Mouse (Mus musculus) ES-E14 (cell line): ENCODE measurements around the gene Glrx5. TPM values are rescaled to one million over a fixed set of nuclear protein-coding genes. Genes with fewer than 3 reads are reported as not detected.

Source experiments
- DNase-seq: peaks from one replicate; pipeline ENCODE4 v3.0.0-alpha.2; 2013; ENCODE audit warnings: low read depth, low spot score
- H3K27ac ChIP-seq: 2 replicates; pipeline ENCODE4 v1.5.1; 2012; ENCODE audit warnings: low read depth, mild to moderate bottlenecking, low read length, moderate library complexity, mixed read lengths; ENCODE audit not compliant: poor library complexity, insufficient read depth, severe bottlenecking
- H3K36me3 ChIP-seq: 2 replicates; pipeline ENCODE4 v1.6.1; 2012; ENCODE audit warnings: mild to moderate bottlenecking, low read length, moderate library complexity, mixed read lengths; ENCODE audit not compliant: control insufficient read depth, poor library complexity, insufficient read depth, severe bottlenecking
- H3K4me1 ChIP-seq, 2 experiments: fragments of 150-350 bp in 1 of 2; sonication (generic) in 1 of 2; 2 replicates each; pipeline ENCODE4 v1.6.1; 2012; ENCODE audit warnings: low read length in 2 of 2, mild to moderate bottlenecking in 1 of 2, mixed read lengths in 1 of 2; ENCODE audit not compliant: control insufficient read depth in 2 of 2, insufficient read depth in 2 of 2, poor library complexity in 1 of 2
- H3K4me3 ChIP-seq, 2 experiments: fragments of 150-350 bp in 1 of 2; sonication (generic) in 1 of 2; 2 replicates each; pipeline ENCODE4 v1.5.1; 2012; ENCODE audit warnings: low read length in 2 of 2, low read depth in 1 of 2, mild to moderate bottlenecking in 1 of 2, mixed read lengths in 1 of 2; ENCODE audit not compliant: insufficient read depth in 1 of 2, poor library complexity in 1 of 2, severe bottlenecking in 1 of 2
- H3K9ac ChIP-seq: 2 replicates; pipeline ENCODE4 v1.6.1; 2012; ENCODE audit warnings: low read depth, mild to moderate bottlenecking, low read length, mixed read lengths; ENCODE audit not compliant: poor library complexity, insufficient read depth, severe bottlenecking
- H3K9me3 ChIP-seq: fragments of 150-350 bp; sonication (generic); 2 replicates; pipeline ENCODE4 v1.6.1; 2012; ENCODE audit warnings: low read depth, mild to moderate bottlenecking, low read length; ENCODE audit not compliant: control insufficient read depth, insufficient read depth
- CHD2 ChIP-seq: IDR thresholded peaks from 2 replicates; pipeline ENCODE4 v1.6.1; 2014; ENCODE audit warnings: mild to moderate bottlenecking, low read depth, low read length, inconsistent platforms
- HCFC1 ChIP-seq: IDR thresholded peaks from 2 replicates; pipeline ENCODE4 v1.6.1; 2012; ENCODE audit warnings: low read length, inconsistent platforms, borderline replicate concordance; ENCODE audit not compliant: insufficient read depth
- MAFK ChIP-seq: IDR thresholded peaks from 2 replicates; pipeline ENCODE4 v1.6.1; 2014; ENCODE audit warnings: mild to moderate bottlenecking, low read depth, low read length, inconsistent platforms; ENCODE audit not compliant: insufficient read depth
- ZC3H11A ChIP-seq: IDR thresholded peaks from 2 replicates; pipeline ENCODE4 v1.6.1; 2012; ENCODE audit warnings: low read depth, mild to moderate bottlenecking, inconsistent platforms, low read length, borderline replicate concordance
- ZNF384 ChIP-seq: IDR thresholded peaks from 2 replicates; pipeline ENCODE4 v1.6.1; 2012; ENCODE audit warnings: low read depth, low read length, inconsistent platforms
- in situ Hi-C, 2 experiments: fragments of 600-800 bp; cut with MboI; formaldehyde crosslinking; loops; one replicate each; pipeline ENCODE4 v1.15.1; 2025; ENCODE audit warnings: low sequenced_read_pairs in 2 of 2, inconsistent platforms in 1 of 2; ENCODE audit not compliant: unreplicated experiment in 2 of 2
- total RNA-seq: library from RNA; depleted of rRNA; stranded (reverse); fragments of 300-350 nt; gene quantifications from 2 replicates; pipeline ENCODE4 v1.2.3, GENCODE M21; 2012; rRNA removed

Glrx5 gene
- total RNA-seq, 1 experiment = 39.4 TPM

GRCm38 (mm10) chr12:105089231-105089630 lies 56.7 kb downstream of the Glrx5 start:
- no peaks in the 10 kb centered on the region for H3K36me3 ChIP-seq
- no peak overlapping the region for H3K27ac ChIP-seq
- H3K9me3 ChIP-seq = no peaks in the 10 kb centered on the region
- no peak overlapping the region for H3K9ac ChIP-seq
- H3K4me3 ChIP-seq = no peak overlapping the region
- peaks cover 4 to 18% of the 10 kb centered on the region in 2 experiments; a peak in 3 of 4 replicates for H3K4me1 ChIP-seq
- in situ Hi-C loops = no loop called here
- TF ChIP-seq HCFC1 (no peak), CHD2 (no peak), ZNF384 (no peak), ZC3H11A (no peak), MAFK (no peak)
- no peak for DNase-seq

GRCm38 (mm10) chr12:105091604-105092003 lies 59.1 kb downstream of the Glrx5 start:
- no peak overlapping the region for H3K9ac ChIP-seq
- peaks cover 4 to 13% of the 10 kb centered on the region in 2 experiments; a peak in 3 of 4 replicates for H3K4me1 ChIP-seq
- no peak for TF ChIP-seq ZNF384
- TF ChIP-seq CHD2 = no peak
- TF ChIP-seq HCFC1 = no peak
- TF ChIP-seq MAFK = no peak
- no peak for TF ChIP-seq ZC3H11A
- in situ Hi-C loops = no loop called here
- no peak for DNase-seq
- H3K36me3 ChIP-seq = no peaks in the 10 kb centered on the region
- no peak overlapping the region for H3K27ac ChIP-seq
- no peaks in the 10 kb centered on the region for H3K9me3 ChIP-seq
- no peak overlapping the region for H3K4me3 ChIP-seq

Other genes with a start within 250 kb of the Glrx5 start
- 3.1 and 4.2 TPM in 2 replicates for gene Clmn, start 167.6 kb upstream of the Glrx5 start, total RNA-seq
- 1.5 and 2.4 TPM in 2 replicates for gene Syne3, start 22.9 kb upstream of the Glrx5 start, total RNA-seq
- gene Tcl1b2, start 113.3 kb downstream of the Glrx5 start, total RNA-seq = not detected in 2 replicates
- not detected in 2 replicates for gene Tcl1b1, start 127.0 kb downstream of the Glrx5 start, total RNA-seq
- gene Tcl1b5, start 143.7 kb downstream of the Glrx5 start, total RNA-seq = not detected in 2 replicates
- gene Tcl1b3, start 158.4 kb downstream of the Glrx5 start, total RNA-seq = not detected in 2 replicates
- gene Tcl1b4, start 169.3 kb downstream of the Glrx5 start, total RNA-seq = not detected in 2 replicates
- 40.6 and 49.9 TPM in 2 replicates for gene Tcl1, start 190.1 kb downstream of the Glrx5 start, total RNA-seq